Mouse (Mus musculus) left cerebral cortex, postnatal 36 days (tissue): ENCODE data around the gene Wdr54. TPM values are rescaled to one million over a fixed set of nuclear protein-coding genes. Genes with fewer than 3 reads are reported as not detected.

Source experiments
- DNase-seq, 2 experiments: peaks; one replicate each; pipeline ENCODE4 v3.0.0; 2021 to 2022; ENCODE audit warnings: low spot score in 2 of 2, mixed read lengths in 1 of 2
- intact Hi-C: fragments of 180-260 bp; cut with DNase I; formaldehyde crosslinking; loops from one replicate; pipeline ENCODE4 v1.15.1; 2025
- total RNA-seq, 2 experiments: library from RNA; stranded (reverse); gene quantifications; 2 replicates each; pipeline ENCODE4 v1.2.3; 2021

Wdr54 gene
- total RNA-seq, 2 experiments from 2014 or later = 29.1 to 31.3 TPM

GRCm38 (mm10) chr6:83115682-83116372, 40.4 kb downstream of the Wdr54 start:
- no peak for DNase-seq
- intact Hi-C loops = loop anchor here (10.0 kb wide), 1 partner anchor 209 kb away; the partner anchor contains the start of genes Mob1a and Mthfd2

DNA sequence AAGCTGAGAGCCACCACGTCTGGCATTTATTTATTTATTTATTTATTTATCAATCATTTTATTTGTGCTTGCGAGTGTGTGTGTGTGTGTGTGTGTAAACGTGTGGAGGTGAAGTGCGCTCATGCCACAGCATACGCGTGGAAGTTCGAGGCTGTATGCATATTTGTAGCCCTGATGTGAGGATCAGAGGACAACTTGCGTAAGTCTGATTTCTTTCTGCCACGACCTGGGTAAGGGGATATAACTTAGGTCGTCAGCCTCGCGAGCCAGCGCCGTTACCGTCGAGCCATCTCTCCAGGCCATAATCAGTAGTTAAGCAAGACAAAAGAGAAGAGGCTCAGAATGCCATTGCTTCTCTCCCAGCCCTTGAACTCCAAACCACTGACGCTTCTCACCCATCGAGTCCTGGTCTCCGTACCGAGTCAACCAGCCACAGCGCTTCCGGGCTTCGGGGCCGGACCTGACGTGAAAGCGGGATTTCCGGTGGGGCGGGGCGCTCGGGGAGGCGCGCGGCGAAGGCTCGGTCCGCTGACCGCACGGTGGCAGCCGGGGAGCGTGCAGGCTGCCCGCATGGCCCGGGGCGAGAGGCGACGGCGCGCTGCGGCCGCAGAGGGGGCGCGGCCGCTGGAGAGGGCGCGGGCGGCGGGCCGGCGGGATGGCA, 41.1 kb downstream of the Wdr54 start, which contains the start of gene Mogs:
Mogs (plus strand) TSS at position 486 of the 661 bp plus-strand sequence.
- intact Hi-C loops = loop anchor here (10.0 kb wide), 1 partner anchor 210 kb away; the partner anchor contains the start of genes Mob1a and Mthfd2
- DNase-seq = peak; percentile 92 to 94

GRCm38 (mm10) chr6:83111510-83112136, 44.6 kb downstream of the Wdr54 start:
- no peak for DNase-seq
- intact Hi-C loops = loop anchor here (10.0 kb wide), 1 partner anchor 213 kb away; the partner anchor contains the start of genes Mob1a and Mthfd2

- intact Hi-C loops = no loop called here
- peak; percentile 86 to 87 for DNase-seq
Measured at GRCm38 (mm10) chr6:83108762-83109668, 47.2 kb downstream of the Wdr54 start, which contains the start of gene Mrpl53. Mrpl53 (plus strand) TSS chr6:83109040.

DNA sequence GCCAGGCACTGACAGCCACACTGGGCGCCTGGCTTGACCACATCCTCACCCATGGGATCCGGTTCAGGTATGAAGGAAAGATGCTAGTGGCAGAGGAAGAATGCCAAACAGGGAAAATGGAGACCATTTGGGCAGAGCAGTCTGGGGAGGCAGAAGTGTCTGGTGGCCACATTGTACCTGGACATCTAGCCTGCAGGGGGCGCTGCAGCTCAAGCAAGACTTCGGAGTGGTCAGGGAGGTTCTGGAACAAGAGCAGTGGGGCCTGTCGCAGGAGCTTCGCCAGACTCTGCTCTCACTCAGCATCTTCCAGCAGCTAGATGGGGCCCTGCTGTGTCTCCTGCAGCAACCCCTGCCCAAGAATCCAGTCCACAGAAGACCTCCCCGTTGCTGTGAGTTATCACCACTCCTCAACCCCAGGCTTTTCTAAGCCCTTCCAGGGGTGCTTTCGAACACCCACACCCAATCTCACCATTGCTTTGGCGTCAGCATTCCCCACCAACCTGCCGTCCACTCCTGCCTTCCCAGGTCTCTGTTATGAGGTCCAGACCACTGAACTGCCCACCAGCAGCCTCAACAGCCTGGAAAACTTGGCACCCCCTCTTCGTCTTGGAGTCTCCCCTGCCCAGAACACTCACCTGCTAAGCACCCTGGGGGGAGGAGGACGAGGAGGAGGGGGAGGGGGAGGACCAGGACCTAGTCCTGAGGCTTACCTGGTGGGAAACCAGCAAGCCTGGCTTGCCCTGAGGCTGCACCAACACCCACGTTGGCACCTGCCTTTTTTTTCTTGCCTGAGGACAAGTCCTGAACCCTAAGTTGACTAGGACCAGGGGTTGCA, 48.4 kb downstream of the Wdr54 start:
- no peak for DNase-seq
- intact Hi-C loops = no loop called here

- no peak for DNase-seq
- intact Hi-C loops = no loop called here
Measured at GRCm38 (mm10) chr6:83104158-83104557, 52.0 kb downstream of the Wdr54 start.

DNA sequence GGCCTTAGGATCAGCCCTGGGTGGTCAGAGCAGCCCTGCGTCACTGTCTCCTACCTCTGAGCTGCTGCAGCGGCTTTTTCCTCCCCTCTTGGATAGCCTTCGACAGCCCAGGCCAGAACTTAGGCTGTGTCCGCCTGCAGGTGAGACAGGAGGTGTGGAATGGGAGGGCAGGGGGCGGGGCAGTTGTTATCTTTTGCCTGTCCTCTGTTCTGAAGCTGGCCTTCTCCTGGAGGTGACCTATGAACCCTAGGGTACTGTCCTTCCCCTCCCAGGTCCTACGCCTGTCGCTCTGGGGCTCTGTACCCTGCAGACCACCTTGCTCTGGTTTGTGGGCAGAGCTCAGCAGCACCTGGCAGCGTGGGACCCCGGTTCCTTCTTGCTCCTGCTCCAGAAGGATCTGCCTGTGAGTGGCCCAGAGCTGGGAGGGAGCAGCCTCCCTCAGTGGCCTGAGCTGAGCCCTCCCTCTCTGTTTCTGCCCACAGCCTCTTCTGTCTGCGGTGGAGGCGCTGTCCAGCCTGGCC, 53.0 kb downstream of the Wdr54 start:
- intact Hi-C loops = no loop called here
- no peak for DNase-seq

GRCm38 (mm10) chr6:83101688-83102556, 54.3 kb downstream of the Wdr54 start:
- intact Hi-C loops = loop anchor here (1.0 to 2.0 kb wide), 3 partner anchors 23 to 106 kb away; partner anchors contain the start of genes Aup1 and Htra2
- DNase-seq = peak in 1 of 2 experiments; percentile 67

DNA sequence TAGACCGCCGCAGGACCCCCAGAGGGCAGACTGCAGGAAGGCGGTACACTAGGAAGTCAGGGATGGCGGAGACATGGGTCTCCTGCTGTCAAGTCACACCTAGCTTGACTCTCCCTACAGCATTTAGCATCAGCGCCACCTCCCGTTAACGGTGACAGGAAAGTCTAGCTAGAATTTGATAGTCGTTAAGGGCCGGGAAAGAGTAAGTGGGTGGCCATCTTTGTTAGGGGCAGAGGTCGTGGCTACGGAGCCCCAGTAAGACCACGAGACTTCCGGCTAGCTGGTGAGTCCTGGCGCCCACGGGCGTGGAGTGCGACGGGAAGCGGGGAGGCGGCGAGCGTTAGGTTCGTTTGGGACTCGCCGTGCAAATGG, 54.9 kb downstream of the Wdr54 start, which contains the start of the genes Ccdc142 and Gm42688:
Ccdc142 (plus strand) TSS at position 286 of the 372 bp plus-strand sequence.
Gm42688 (plus strand) TSS at position 302 of the 372 bp plus-strand sequence.
- intact Hi-C loops = loop anchor here (1.0 to 2.0 kb wide), 3 partner anchors 23 to 105 kb away; partner anchors contain the start of genes Aup1 and Htra2
- DNase-seq = peak; percentile 88

Other genes starting within 250 kb of the Wdr54 start
- gene Sema4f, start 216.6 kb downstream of the Wdr54 start, total RNA-seq = 10 to 100 TPM; 37.2 to 39.0 TPM
- under 1 TPM in 1 of 2 experiments, not detected in 1; 0.22 TPM for gene M1ap, start 209.5 kb downstream of the Wdr54 start, total RNA-seq
- gene Dok1, start 122.9 kb downstream of the Wdr54 start, total RNA-seq = 1 to 10 TPM; 1.9 to 2.3 TPM
- gene Loxl3, start 122.2 kb downstream of the Wdr54 start, total RNA-seq = 1 to 10 TPM; 2.7 to 4.9 TPM
- 100 to 1,000 TPM; 112 to 131 TPM for gene Aup1, start 101.9 kb downstream of the Wdr54 start, total RNA-seq
- 10 to 100 TPM; 41.6 to 48.5 TPM for gene Htra2, start 101.1 kb downstream of the Wdr54 start, total RNA-seq
- gene Dqx1, start 98.6 kb downstream of the Wdr54 start, total RNA-seq = under 1 TPM; 0.37 to 0.97 TPM
- gene Tlx2, start 86.1 kb downstream of the Wdr54 start, total RNA-seq = not detected
- 10 to 100 TPM; 21.6 to 35.9 TPM for gene Pcgf1, start 78.5 kb downstream of the Wdr54 start, total RNA-seq
- not detected for gene Lbx2, start 70.0 kb downstream of the Wdr54 start, total RNA-seq
- 1 to 10 TPM; 5.1 to 9.0 TPM for gene Ccdc142, start 54.8 kb downstream of the Wdr54 start, total RNA-seq
- gene Gm42688, start 54.8 kb downstream of the Wdr54 start, total RNA-seq = 1 to 10 TPM; 5.3 to 5.9 TPM
- gene Mrpl53, start 47.4 kb downstream of the Wdr54 start, total RNA-seq = 10 to 100 TPM; 54.4 to 58.7 TPM
- 10 to 100 TPM; 29.4 to 30.0 TPM for gene Mogs, start 40.9 kb downstream of the Wdr54 start, total RNA-seq
- gene Wbp1, start 34.8 kb downstream of the Wdr54 start, total RNA-seq = 10 to 100 TPM; 33.5 to 46.6 TPM
- 10 to 100 TPM; 20.5 to 26.0 TPM for gene Ino80b, start 31.0 kb downstream of the Wdr54 start, total RNA-seq
- gene Rtkn, start 20.9 kb downstream of the Wdr54 start, total RNA-seq = 100 to 1,000 TPM in 1 of 2 experiments, 10 to 100 TPM in 1; 88.7 to 105 TPM
- gene 1700003E16Rik, start within 50 bp of the Wdr54 start, total RNA-seq = 10 to 100 TPM; 27.4 to 31.5 TPM
- gene Dctn1, start 9.5 kb upstream of the Wdr54 start, total RNA-seq = 100 to 1,000 TPM; 373 to 386 TPM
- gene Slc4a5, start 63.4 kb upstream of the Wdr54 start, total RNA-seq = under 1 TPM; 0.25 to 0.69 TPM
- gene Mthfd2, start 169.5 kb upstream of the Wdr54 start, total RNA-seq = 1 to 10 TPM; 4.6 to 6.2 TPM
- 10 to 100 TPM; 19.0 to 20.8 TPM for gene Mob1a, start 169.6 kb upstream of the Wdr54 start, total RNA-seq
- gene Bola3, start 192.8 kb upstream of the Wdr54 start, total RNA-seq = 10 to 100 TPM; 46.8 to 50.5 TPM